11 mouse cellular contexts compared by ENCODE assay signal in genomic region chr2:153458022-153458441, GRCm38 (mm10). TPM values are rescaled to one million over a fixed set of nuclear protein-coding genes. Genes with fewer than 3 reads are reported as not detected.
DNase-seq lines count a peak whose midpoint lies in the region; ATAC-seq and TF ChIP-seq lines count a peak whose summit lies in the region.
"Had no signal": no experiment of that assay in that cellular context is flagged by ENCODE, and none has a peak within 500 bp of the region (broad histone marks: within the 10 kb centered on the region; RNA-seq: fewer than 3 reads in every experiment).

No protein-coding gene starts in this region.

- no peak for DNase-seq in forebrain, embryonic 10.5 days (ENCODE audit: extremely low spot score, low spot score)
- DNase-seq in forebrain, postnatal 0 days, result no peak
- DNase-seq in heart, postnatal 4 days, result peak; percentile 60
- no peak for DNase-seq in liver, embryonic 13.5 days
- no peak for DNase-seq in layer of hippocampus, postnatal 36 days
- DNase-seq in right cerebral cortex, postnatal 36 days (ENCODE audit: low spot score in 2 of 2), result no peak
- DNase-seq: right cerebral cortex, postnatal 25 days had no signal

- no peak overlapping the region for H3K9ac ChIP-seq in forebrain, postnatal 0 days
- no peak overlapping the region for H3K9ac ChIP-seq in embryonic facial prominence, embryonic 13.5 days
- H3K9ac ChIP-seq in liver, embryonic 13.5 days, result peak overlapping the region; percentile 3; the same call in 1 of the 2 replicates

- ATAC-seq in forebrain, postnatal 0 days, result no peak
- no peak for ATAC-seq in embryonic facial prominence, embryonic 13.5 days (ENCODE audit: insufficient number of reproducible peaks, insufficient read depth, low FRiP score, low TSS enrichment, low read depth)
- ATAC-seq in liver, embryonic 13.5 days (ENCODE audit: low read depth), result no peak
- ATAC-seq in megakaryocyte progenitor cell, adult 5-6 weeks (replicated peaks; ENCODE audit: poor library complexity), result no peak

- no peaks in the 10 kb centered on the region for H3K9me3 ChIP-seq in forebrain, embryonic 10.5 days
- no peaks in the 10 kb centered on the region for H3K9me3 ChIP-seq in forebrain, postnatal 0 days (ENCODE audit: low read length)
- no peaks in the 10 kb centered on the region for H3K9me3 ChIP-seq in embryonic facial prominence, embryonic 13.5 days
- H3K9me3 ChIP-seq in liver, embryonic 13.5 days (replicated peaks), result no peaks in the 10 kb centered on the region

- no peaks in the 10 kb centered on the region for H3K36me3 ChIP-seq in forebrain, embryonic 10.5 days (replicated peaks)
- H3K36me3 ChIP-seq in forebrain, postnatal 0 days (ENCODE audit: insufficient read depth), result peaks cover under 1% of the 10 kb centered on the region; the same call in 1 of the 2 replicates
- no peaks in the 10 kb centered on the region for H3K36me3 ChIP-seq in embryonic facial prominence, embryonic 13.5 days
- peaks cover 26% of the 10 kb centered on the region for H3K36me3 ChIP-seq in liver, embryonic 13.5 days

- H3K4me2 ChIP-seq in forebrain, postnatal 0 days (ENCODE audit: low read depth), result no peak overlapping the region
- H3K4me2 ChIP-seq in embryonic facial prominence, embryonic 13.5 days, result no peak overlapping the region
- no peak overlapping the region for H3K4me2 ChIP-seq in liver, embryonic 13.5 days

- 0 out of 2 replicates have a peak, but pooled peaks cover 9% of the 10 kb centered on the region for H3K27me3 ChIP-seq in forebrain, embryonic 10.5 days (ENCODE audit: poor library complexity, severe bottlenecking)
- H3K27me3 ChIP-seq in forebrain, postnatal 0 days (ENCODE audit: insufficient read depth, low read length), result no peaks in the 10 kb centered on the region
- no peaks in the 10 kb centered on the region for H3K27me3 ChIP-seq in embryonic facial prominence, embryonic 13.5 days
- no peaks in the 10 kb centered on the region for H3K27me3 ChIP-seq in liver, embryonic 13.5 days

- H3K4me1 ChIP-seq in forebrain, embryonic 10.5 days, result peaks cover 51% of the 10 kb centered on the region
- H3K4me1 ChIP-seq in forebrain, postnatal 0 days (ENCODE audit: insufficient read depth), result no peaks in the 10 kb centered on the region
- H3K4me1 ChIP-seq in embryonic facial prominence, embryonic 13.5 days, result peaks cover 28% of the 10 kb centered on the region
- peaks cover 59% of the 10 kb centered on the region for H3K4me1 ChIP-seq in liver, embryonic 13.5 days (replicated peaks)

- WGBS in forebrain, embryonic 10.5 days, result 43% methylated on average over 3 of the region's 3 CpGs
- 38% methylated on average over 3 of the region's 3 CpGs for WGBS in forebrain, postnatal 0 days
- WGBS in embryonic facial prominence, embryonic 13.5 days, result 29% methylated on average over 3 of the region's 3 CpGs
- 50% methylated on average over 3 of the region's 3 CpGs for WGBS in liver, embryonic 13.5 days (ENCODE audit: insufficient replicate concordance)

- TF ChIP-seq CTCF in forebrain, postnatal 0 days (IDR thresholded peaks at IDR 0.05; ENCODE audit: low read depth), result no peak

- H3K4me3 ChIP-seq in forebrain, embryonic 10.5 days, result no peak overlapping the region
- no peak overlapping the region for H3K4me3 ChIP-seq in forebrain, postnatal 0 days (ENCODE audit: low read depth, low read length)
- no peak overlapping the region for H3K4me3 ChIP-seq in embryonic facial prominence, embryonic 13.5 days
- no peak overlapping the region for H3K4me3 ChIP-seq in liver, embryonic 13.5 days (replicated peaks)

- peak overlapping the region; percentile 70 for H3K27ac ChIP-seq in forebrain, embryonic 10.5 days
- no peak overlapping the region for H3K27ac ChIP-seq in forebrain, postnatal 0 days (ENCODE audit: low read depth, low read length)
- peak overlapping the region; percentile 72 for H3K27ac ChIP-seq in embryonic facial prominence, embryonic 13.5 days
- peak overlapping the region; percentile 67 for H3K27ac ChIP-seq in liver, embryonic 13.5 days

RNA-seq across cellular contexts. Expression of gene 4930404H24Rik, which starts 34.6 kb away (rescaled TPM):
- polyA plus RNA-seq in forebrain, embryonic 10.5 days (2016; fragmentation: Nextera tagmentation; extraction: Ambion mirVana), result not detected in 2 replicates
- total RNA-seq in forebrain, postnatal 0 days (2014; rRNA removed), result not detected in 2 replicates
- not detected in 2 replicates for polyA plus RNA-seq in forebrain, postnatal 0 days (2015; fragmentation: Nextera tagmentation; extraction: Ambion mirVana)
- polyA plus RNA-seq in embryonic facial prominence, embryonic 13.5 days (2015; fragmentation: Nextera tagmentation; extraction: Ambion mirVana), result not detected in 2 replicates
- total RNA-seq in heart, postnatal 4 days (2021), result not detected
- not detected in 2 replicates for polyA plus RNA-seq in liver, embryonic 13.5 days (2015; fragmentation: Nextera tagmentation; extraction: Ambion mirVana)
- total RNA-seq in megakaryocyte progenitor cell, adult 5-6 weeks (2015), result not detected in 2 replicates
- not detected in 2 replicates for total RNA-seq in megakaryocyte progenitor cell, adult 5-6 weeks (2017)
- not detected for total RNA-seq in layer of hippocampus, postnatal 36 days (2021)
- total RNA-seq: adrenal gland, adult 18-20 months; hematopoietic stem cell, adult 5-6 weeks had no signal
